Comparison of ENCODE assay signal across 12 mouse cellular contexts in genomic region chr2:74667191-74667841, GRCm38 (mm10). TPM values are rescaled to one million over a fixed set of nuclear protein-coding genes. Genes with fewer than 3 reads are reported as not detected.
DNase-seq lines count a peak whose midpoint lies in the region; ATAC-seq and TF ChIP-seq lines count a peak whose summit lies in the region.
"Had no signal": no experiment of that assay in that cellular context is flagged by ENCODE, and none has a peak within 500 bp of the region (broad histone marks: within the 10 kb centered on the region; RNA-seq: fewer than 3 reads in every experiment).

No protein-coding gene starts in this region.

- H3K9me3 ChIP-seq in limb, embryonic 10.5 days (replicated peaks): no peaks in the 10 kb centered on the region
- H3K9me3 ChIP-seq: hindbrain, embryonic 13.5 days had no signal

- H3K27ac ChIP-seq in kidney, adult 2 months (ENCODE audit: insufficient read depth, low read depth, low read length): no peak overlapping the region
- H3K27ac ChIP-seq in limb, embryonic 10.5 days: peak overlapping the region; percentile 90
- H3K27ac ChIP-seq: hindbrain, embryonic 13.5 days had no signal

- WGBS in kidney, adult 2 months: 10% methylated on average over 36 of the region's 36 CpGs
- 1% methylated on average over 36 of the region's 36 CpGs for WGBS in limb, embryonic 10.5 days

- peak; percentile 58 for DNase-seq in kidney, adult 18-20 months
- DNase-seq in kidney, adult 2 months: no peak
- DNase-seq in right cerebral cortex, postnatal 25 days: peak; percentile 6
- no peak for DNase-seq in right cerebral cortex, postnatal 36 days (ENCODE audit: low spot score in 2 of 2)
- DNase-seq in limb, embryonic 10.5 days (ENCODE audit: low spot score): peak; percentile 76
- DNase-seq in gastrocnemius, postnatal 14 days: no peak
- no peak for DNase-seq in spleen, postnatal 14 days (ENCODE audit: low spot score in 2 of 2)
- DNase-seq: thymus, postnatal 14 days had no signal

- no peaks in the 10 kb centered on the region for H3K4me1 ChIP-seq in kidney, adult 2 months (ENCODE audit: control insufficient read depth, insufficient read depth, low read length)
- H3K4me1 ChIP-seq in limb, embryonic 10.5 days: peaks cover 48% of the 10 kb centered on the region

- no peaks in the 10 kb centered on the region for H3K36me3 ChIP-seq in kidney, adult 2 months (ENCODE audit: control insufficient read depth, insufficient read depth, low read length)
- H3K36me3 ChIP-seq in limb, embryonic 10.5 days: no peaks in the 10 kb centered on the region
- H3K36me3 ChIP-seq: hindbrain, embryonic 13.5 days had no signal

- peaks cover 10% of the 10 kb centered on the region for H3K27me3 ChIP-seq in kidney, adult 2 months (replicated peaks; ENCODE audit: control insufficient read depth, insufficient read depth, low read length)
- H3K27me3 ChIP-seq in limb, embryonic 10.5 days (ENCODE audit: low read depth, poor library complexity, severe bottlenecking): peaks cover 100% of the 10 kb centered on the region

- ATAC-seq in cerebellum, adult (ENCODE audit: insufficient number of reproducible peaks, low FRiP score, low TSS enrichment): no peak

- TF ChIP-seq POLR2A in kidney, adult 2 months (IDR thresholded peaks at IDR 0.05; ENCODE audit: low read depth, low read length): no peak

- H3K4me3 ChIP-seq in kidney, adult 2 months (ENCODE audit: insufficient read depth, low read depth, low read length): no peak overlapping the region
- H3K4me3 ChIP-seq in limb, embryonic 10.5 days: peak overlapping the region; percentile 80

- no peak for TF ChIP-seq CTCF in kidney, adult 2 months (conservative IDR thresholded peaks at IDR 0.05; ENCODE audit: insufficient read depth, insufficient read length, low read depth, low read length)

- intact Hi-C loops in gastrocnemius, postnatal 14 days (cut with DNase I; ENCODE audit: low total_unique reads): no loop called here

RNA-seq across cellular contexts. Expression of gene Hoxd13, which starts 0.8 kb away (rescaled TPM):
- polyA plus RNA-seq in kidney, adult 2 months (2012; rRNA removed): not detected in 2 replicates
- 9.3 and 17.8 TPM in 2 replicates for polyA plus RNA-seq in limb, embryonic 10.5 days (2016; fragmentation: Nextera tagmentation; extraction: Ambion mirVana)
- total RNA-seq in gastrocnemius, postnatal 14 days (2021): not detected
- total RNA-seq: layer of hippocampus, postnatal 14 days had no signal
- polyA plus RNA-seq: hindbrain, embryonic 13.5 days; neural tube, embryonic 14.5 days had no signal

RNA-seq across cellular contexts. Expression of gene Hoxd12, which starts 7.5 kb away (rescaled TPM):
- polyA plus RNA-seq in kidney, adult 2 months (2012; rRNA removed): not detected in 2 replicates
- 26.0 and 44.8 TPM in 2 replicates for polyA plus RNA-seq in limb, embryonic 10.5 days (2016; fragmentation: Nextera tagmentation; extraction: Ambion mirVana)
- not detected for total RNA-seq in gastrocnemius, postnatal 14 days (2021)
- total RNA-seq: layer of hippocampus, postnatal 14 days had no signal
- polyA plus RNA-seq: hindbrain, embryonic 13.5 days; neural tube, embryonic 14.5 days had no signal

RNA-seq across cellular contexts. Expression of gene Evx2, which starts 8.0 kb away (rescaled TPM):
- polyA plus RNA-seq in kidney, adult 2 months (2012; rRNA removed): not detected in 2 replicates
- polyA plus RNA-seq in limb, embryonic 10.5 days (2016; fragmentation: Nextera tagmentation; extraction: Ambion mirVana): 0.84 TPM in 1 of 2 replicates, not detected in the other
- total RNA-seq in gastrocnemius, postnatal 14 days (2021): not detected
- total RNA-seq: layer of hippocampus, postnatal 14 days had no signal

RNA-seq across cellular contexts. Expression of gene Hoxd11, which starts 12.0 kb away (rescaled TPM):
- 2.1 and 2.8 TPM in 2 replicates for polyA plus RNA-seq in kidney, adult 2 months (2012; rRNA removed)
- 31.0 and 34.6 TPM in 2 replicates for polyA plus RNA-seq in limb, embryonic 10.5 days (2016; fragmentation: Nextera tagmentation; extraction: Ambion mirVana)
- under 1 TPM in 1 of 2 experiments, not detected in 1; 0.29 TPM for total RNA-seq in gastrocnemius, postnatal 14 days (2021)
- total RNA-seq: layer of hippocampus, postnatal 14 days had no signal
- polyA plus RNA-seq: hindbrain, embryonic 13.5 days had no signal

RNA-seq across cellular contexts. Expression of gene Hoxd10, which starts 24.4 kb away (rescaled TPM):
- polyA plus RNA-seq in kidney, adult 2 months (2012; rRNA removed): 7.6 and 7.9 TPM in 2 replicates
- 51.1 and 68.0 TPM in 2 replicates for polyA plus RNA-seq in limb, embryonic 10.5 days (2016; fragmentation: Nextera tagmentation; extraction: Ambion mirVana)
- total RNA-seq in gastrocnemius, postnatal 14 days (2021): 1 to 10 TPM; 4.4 to 4.5 TPM
- total RNA-seq: layer of hippocampus, postnatal 14 days had no signal
- polyA plus RNA-seq: hindbrain, embryonic 13.5 days had no signal

Comparison
In these comparisons a context has a peak if more than half of its experiments do, and no peak if none do; other contexts are left out.
1. DNase-seq: peak in kidney, adult 18-20 months (single experiment), right cerebral cortex, postnatal 25 days (single experiment) and limb, embryonic 10.5 days (single experiment); none in kidney, adult 2 months (single experiment), right cerebral cortex, postnatal 36 days (0 of 2), gastrocnemius, postnatal 14 days (single experiment) and spleen, postnatal 14 days (0 of 2).
2. RNA of gene Hoxd13, which starts 0.8 kb away (polyA plus RNA-seq): 9.3 to 17.8 TPM in limb, embryonic 10.5 days; not detected in kidney, adult 2 months; every median in the first group is over 10 times any median in the second.
3. RNA of gene Hoxd12, which starts 7.5 kb away (polyA plus RNA-seq): 26.0 to 44.8 TPM in limb, embryonic 10.5 days; not detected in kidney, adult 2 months; every median in the first group is over 10 times any median in the second.